Mouse (Mus musculus) cortical plate, adult 2 months (tissue): ENCODE measurements around the gene Uspl1. TPM values are rescaled to one million over a fixed set of nuclear protein-coding genes. Genes with fewer than 3 reads are reported as not detected.

Source experiments
- H3K27ac ChIP-seq: fragments of 200-500 bp; 2 replicates; pipeline ENCODE4 v1.5.1; 2012; ENCODE audit warnings: low read length, control low read depth, inconsistent platforms; ENCODE audit not compliant: insufficient read depth
- H3K4me1 ChIP-seq: fragments of 200-500 bp; 2 replicates; pipeline ENCODE4 v1.6.1; 2011; ENCODE audit warnings: low read length; ENCODE audit not compliant: control insufficient read depth, insufficient read depth
- H3K4me3 ChIP-seq: fragments of 200-500 bp; 2 replicates; pipeline ENCODE4 v1.5.1; 2011; ENCODE audit warnings: mild to moderate bottlenecking, low read length, control low read depth; ENCODE audit not compliant: insufficient read depth
- CTCF ChIP-seq: fragments of 200-500 bp; IDR thresholded peaks from 2 replicates; pipeline ENCODE4 v1.5.1; 2011; ENCODE audit warnings: mild to moderate bottlenecking, control low read depth, low read length; ENCODE audit not compliant: insufficient read depth; ENCODE audit errors: extremely low read depth
- POLR2A ChIP-seq: fragments of 200-500 bp; IDR thresholded peaks from 2 replicates; pipeline ENCODE4 v1.6.1; 2011; ENCODE audit warnings: mild to moderate bottlenecking, low read length, control low read depth; ENCODE audit not compliant: insufficient read depth; ENCODE audit errors: extremely low read depth
- polyA plus RNA-seq: library from polyadenylated mRNA; depleted of rRNA; stranded (reverse); fragments of >200 nt; gene quantifications from 2 replicates; pipeline ENCODE4 v1.2.3, GENCODE M21; 2012

The Uspl1 gene
- polyA plus RNA-seq, 1 experiment: 25.9 TPM

GRCm38 (mm10) chr5:149182186-149182870, 1.8 kb upstream of the Uspl1 start:
- no peaks in the 10 kb centered on the region for H3K4me1 ChIP-seq
- H3K27ac ChIP-seq: no peak overlapping the region
- H3K4me3 ChIP-seq: no peak overlapping the region
- no peak for TF ChIP-seq CTCF

GRCm38 (mm10) chr5:149183122-149183521, 1.0 kb upstream of the Uspl1 start:
- Histone ChIP-seq H3K4me1 (no peaks in the 10 kb centered on the region), H3K27ac (no peak overlapping the region), H3K4me3 (peak overlapping the region; percentile 53; the same call in 1 of the 2 replicates)
- TF ChIP-seq POLR2A: no peak
- TF ChIP-seq CTCF: no peak

DNA sequence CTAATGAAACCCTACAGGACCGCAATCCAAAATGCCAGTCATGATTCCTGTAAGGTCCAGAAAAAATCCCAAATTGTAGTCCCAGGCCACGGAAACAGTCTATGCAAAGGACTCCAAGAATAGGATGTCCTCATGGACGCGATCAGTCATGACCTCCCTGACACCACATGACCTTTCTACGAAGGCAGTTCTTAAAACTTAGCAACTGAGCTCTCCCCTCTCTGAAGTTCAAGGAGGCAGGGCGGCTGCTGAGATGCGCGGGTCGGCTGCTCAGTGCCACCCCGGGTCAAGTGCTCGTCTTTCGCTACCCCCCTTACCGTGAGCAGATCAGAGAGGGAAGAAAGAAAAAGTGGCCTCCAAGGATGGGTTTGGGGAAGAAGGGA, 438 bp upstream of the Uspl1 start:
- Histone ChIP-seq H3K4me3 (peak overlapping the region; percentile 53), H3K27ac (peak overlapping the region; percentile 96), H3K4me1 (no peaks in the 10 kb centered on the region)
- TF ChIP-seq CTCF (no peak), POLR2A (no peak)

- Histone ChIP-seq H3K27ac (peak overlapping the region; percentile 53; the same call in 1 of the 2 replicates), H3K4me3 (peak overlapping the region; percentile 53), H3K4me1 (no peaks in the 10 kb centered on the region)
- TF ChIP-seq POLR2A: no peak
- no peak for TF ChIP-seq CTCF
Measured at GRCm38 (mm10) chr5:149184844-149185186, 665 bp downstream of the Uspl1 start.

DNA sequence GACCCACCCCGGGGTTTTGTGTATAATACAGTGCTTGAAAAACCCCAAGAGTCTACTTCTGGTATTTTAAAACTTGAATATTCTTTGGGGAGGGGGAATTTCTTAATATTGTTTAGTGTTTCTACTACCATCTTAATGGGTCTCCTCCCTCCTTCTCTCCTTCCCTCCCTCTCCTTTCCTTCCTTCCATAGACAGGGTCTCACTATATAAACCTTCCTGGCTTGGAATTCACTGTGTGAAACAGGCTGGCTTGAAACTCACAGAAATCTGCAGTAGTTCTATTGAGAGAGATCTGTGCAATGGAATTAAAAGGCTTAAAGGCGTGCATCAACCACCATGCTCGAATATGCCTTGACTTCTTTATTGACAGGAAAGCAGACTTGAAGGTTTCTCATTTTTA, 1.7 kb downstream of the Uspl1 start:
- Histone ChIP-seq H3K27ac (no peak overlapping the region), H3K4me3 (no peak overlapping the region; the same call in 1 of the 2 replicates), H3K4me1 (no peaks in the 10 kb centered on the region)
- no peak for TF ChIP-seq POLR2A
- no peak for TF ChIP-seq CTCF

DNA sequence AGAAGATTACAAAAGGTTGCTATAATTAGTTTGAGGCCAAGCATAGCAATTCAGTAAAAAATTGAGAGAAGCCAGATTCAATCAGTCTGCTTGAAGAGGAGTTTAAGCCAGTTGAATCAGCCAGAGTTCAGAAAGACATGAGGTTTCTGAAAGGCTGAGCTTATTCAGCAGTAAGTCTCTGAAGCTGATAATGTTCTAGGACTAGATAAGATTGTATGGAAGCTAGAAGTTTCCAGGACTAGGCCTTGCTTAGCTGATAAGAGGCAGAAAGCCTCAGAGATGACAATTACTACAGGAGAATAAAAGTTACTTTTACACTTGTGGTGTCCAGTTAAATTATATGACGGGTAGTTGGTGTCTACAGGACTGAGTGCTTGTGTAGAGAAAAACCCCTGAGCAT, 6.0 kb downstream of the Uspl1 start:
- TF ChIP-seq POLR2A (no peak), CTCF (no peak)
- no peaks in the 10 kb centered on the region for H3K4me1 ChIP-seq
- H3K4me3 ChIP-seq: no peak overlapping the region

DNA sequence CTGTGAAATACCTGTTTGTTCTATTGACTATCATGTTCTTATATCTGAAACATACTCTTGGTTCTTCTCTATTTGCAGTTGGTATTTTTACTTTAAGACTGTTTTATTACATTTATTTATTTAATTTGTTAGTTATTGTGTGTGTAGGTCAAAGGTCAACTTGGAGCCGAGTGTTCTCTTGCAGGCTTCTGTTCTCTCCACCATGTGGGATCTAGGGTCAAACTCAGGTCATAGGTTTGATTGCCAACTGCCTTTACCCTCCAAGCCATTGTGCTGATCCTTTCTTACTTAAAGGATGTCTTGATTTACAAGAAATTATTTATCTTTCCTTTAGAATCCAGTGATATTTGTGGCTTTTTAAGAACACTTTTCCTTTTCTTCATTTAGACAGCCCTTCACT, 12.5 kb downstream of the Uspl1 start:
- Histone ChIP-seq H3K27ac (no peak overlapping the region), H3K4me3 (no peak overlapping the region), H3K4me1 (peaks cover 5% of the 10 kb centered on the region; the same call in 1 of the 2 replicates)
- no peak for TF ChIP-seq POLR2A
- TF ChIP-seq CTCF: no peak

More for the DNA sequence above, 6.0 kb downstream of the Uspl1 start:
- H3K27ac ChIP-seq: no peak overlapping the region

- TF ChIP-seq CTCF: no peak
- TF ChIP-seq POLR2A: no peak
- Histone ChIP-seq H3K4me3 (no peak overlapping the region), H3K27ac (no peak overlapping the region), H3K4me1 (peaks cover 5% of the 10 kb centered on the region; the same call in 1 of the 2 replicates)
Measured at GRCm38 (mm10) chr5:149198782-149199181, 14.6 kb downstream of the Uspl1 start.

- TF ChIP-seq CTCF (no peak), POLR2A (no peak)
- H3K4me1 ChIP-seq: peaks cover 3% of the 10 kb centered on the region; the same call in 1 of the 2 replicates
- no peak overlapping the region for H3K27ac ChIP-seq
- no peak overlapping the region for H3K4me3 ChIP-seq
Measured at GRCm38 (mm10) chr5:149202941-149203340, 18.8 kb downstream of the Uspl1 start.

GRCm38 (mm10) chr5:149203796-149204375, 19.7 kb downstream of the Uspl1 start:
- TF ChIP-seq POLR2A (no peak), CTCF (no peak)
- Histone ChIP-seq H3K27ac (no peak overlapping the region), H3K4me1 (peaks cover 3% of the 10 kb centered on the region; the same call in 1 of the 2 replicates), H3K4me3 (no peak overlapping the region)
